Comparison of ENCODE assay signal across 9 mouse cellular contexts in the genomic region with DNA sequence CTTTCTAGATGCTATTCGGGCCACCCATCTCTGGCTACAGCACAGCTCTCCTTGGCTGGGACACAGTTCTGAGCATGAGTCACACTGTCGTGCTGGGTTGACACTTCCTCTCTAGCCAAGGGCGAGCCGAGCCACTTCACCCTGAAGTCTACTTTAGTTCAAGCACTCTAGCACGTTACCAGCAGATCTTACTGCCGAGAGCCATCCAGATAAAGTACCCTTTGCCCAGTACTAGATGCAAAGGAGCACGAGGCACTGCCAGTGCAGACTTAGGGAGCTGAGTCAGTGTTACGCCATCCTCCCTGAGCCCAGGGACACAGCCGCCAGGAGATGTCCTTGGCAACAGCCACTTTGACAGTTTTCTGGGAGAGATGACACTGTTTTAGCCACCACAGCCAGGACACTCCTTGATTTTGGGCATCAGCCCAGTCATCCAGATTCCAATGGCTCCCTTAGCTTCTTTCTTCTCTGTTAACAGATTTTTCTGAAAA. TPM values are rescaled to one million over a fixed set of nuclear protein-coding genes. Genes with fewer than 3 reads are reported as not detected.
DNase-seq lines count a peak whose midpoint lies in the region; ATAC-seq and TF ChIP-seq lines count a peak whose summit lies in the region.
"Had no signal": no experiment of that assay in that cellular context is flagged by ENCODE, and none has a peak within 500 bp of the region (broad histone marks: within the 10 kb centered on the region; RNA-seq: fewer than 3 reads in every experiment).

No protein-coding gene starts in this region.

- 81% methylated on average over 9 of the region's 9 CpGs for WGBS in midbrain, embryonic 11.5 days
- 91% methylated on average over 9 of the region's 9 CpGs for WGBS in embryonic facial prominence, embryonic 10.5 days

- H3K27me3 ChIP-seq in myocyte (ENCODE audit: control insufficient read depth, insufficient read depth, insufficient read length) = no peaks in the 10 kb centered on the region
- no peaks in the 10 kb centered on the region for H3K27me3 ChIP-seq in midbrain, embryonic 11.5 days (ENCODE audit: control insufficient read depth, insufficient read depth, low read length)
- no peaks in the 10 kb centered on the region for H3K27me3 ChIP-seq in embryonic facial prominence, embryonic 10.5 days (replicated peaks; ENCODE audit: low read depth, poor library complexity, severe bottlenecking)
- H3K27me3 ChIP-seq: liver, embryonic 13.5 days had no signal

- no peak overlapping the region for H3ac ChIP-seq in myocyte (ENCODE audit: control insufficient read depth, insufficient read length)

- DNase-seq in ovary, adult 18-20 months (ENCODE audit: low spot score) = peak; percentile 44
- no peak for DNase-seq in ovary, postnatal 10 days (ENCODE audit: low spot score)
- peak; percentile 64 for DNase-seq in cerebellum, adult 11 months
- peak; percentile 60 to 64 for DNase-seq in heart, postnatal 14 days
- no peak for DNase-seq in midbrain, embryonic 11.5 days (ENCODE audit: low spot score, missing footprints)
- no peak for DNase-seq in embryonic facial prominence, embryonic 10.5 days (ENCODE audit: low spot score)
- no peak for DNase-seq in kidney, adult 9 months
- DNase-seq: liver, embryonic 13.5 days had no signal

- no peak for ATAC-seq in midbrain, embryonic 11.5 days (ENCODE audit: low FRiP score)

- H3K4me1 ChIP-seq in midbrain, embryonic 11.5 days (ENCODE audit: control insufficient read depth, insufficient read depth, low read length) = peaks cover 2% of the 10 kb centered on the region; the same call in 1 of the 2 replicates
- H3K4me1 ChIP-seq in embryonic facial prominence, embryonic 10.5 days = peaks cover 37% of the 10 kb centered on the region
- H3K4me1 ChIP-seq: liver, embryonic 13.5 days had no signal

- no peak for TF ChIP-seq POLR2A in myocyte (IDR thresholded peaks at IDR 0.05; ENCODE audit: insufficient read length, low read depth)

- no peak overlapping the region for H3K9ac ChIP-seq in midbrain, embryonic 11.5 days (ENCODE audit: low read length)
- H3K9ac ChIP-seq: liver, embryonic 13.5 days had no signal

- H3K27ac ChIP-seq in midbrain, embryonic 11.5 days (ENCODE audit: low read depth, low read length) = no peak overlapping the region
- H3K27ac ChIP-seq in embryonic facial prominence, embryonic 10.5 days (replicated peaks) = no peak overlapping the region
- H3K27ac ChIP-seq: liver, embryonic 13.5 days had no signal

- H3K4me2 ChIP-seq in myocyte (ENCODE audit: low read depth) = peak overlapping the region; percentile 60
- no peak overlapping the region for H3K4me2 ChIP-seq in midbrain, embryonic 11.5 days
- H3K4me2 ChIP-seq: liver, embryonic 13.5 days had no signal

- no peaks in the 10 kb centered on the region for H3K79me2 ChIP-seq in myocyte (ENCODE audit: control insufficient read depth, insufficient read depth)

- H3K4me3 ChIP-seq in myocyte = no peak overlapping the region
- H3K4me3 ChIP-seq in midbrain, embryonic 11.5 days (ENCODE audit: low read depth, low read length) = no peak overlapping the region
- no peak overlapping the region for H3K4me3 ChIP-seq in embryonic facial prominence, embryonic 10.5 days
- H3K4me3 ChIP-seq: liver, embryonic 13.5 days had no signal

- H3K9me3 ChIP-seq in midbrain, embryonic 11.5 days (ENCODE audit: control insufficient read depth, low read length) = no peaks in the 10 kb centered on the region
- no peaks in the 10 kb centered on the region for H3K9me3 ChIP-seq in embryonic facial prominence, embryonic 10.5 days
- H3K9me3 ChIP-seq: liver, embryonic 13.5 days had no signal

- H3K36me3 ChIP-seq in myocyte (ENCODE audit: control insufficient read depth, insufficient read depth) = no peaks in the 10 kb centered on the region
- no peaks in the 10 kb centered on the region for H3K36me3 ChIP-seq in midbrain, embryonic 11.5 days (ENCODE audit: control insufficient read depth, insufficient read depth, low read length)
- H3K36me3 ChIP-seq in embryonic facial prominence, embryonic 10.5 days (replicated peaks) = no peaks in the 10 kb centered on the region
- H3K36me3 ChIP-seq: liver, embryonic 13.5 days had no signal

- intact Hi-C loops in heart, postnatal 14 days (cut with DNase I) = loop anchor here (5.0 kb wide), 2 partner anchors 86 to 106 kb away; no protein-coding TSS in a partner anchor

TF ChIP-seq in myocyte, 11 proteins besides CTCF, POLR2A, EP300 and RAD21:
- TF ChIP-seq E2F4 (IDR thresholded peaks at IDR 0.05; ENCODE audit: insufficient read depth) (no peak), TCF3 (IDR thresholded peaks at IDR 0.05; ENCODE audit: insufficient read length, low read depth) (peak; percentile 43), CEBPB (IDR thresholded peaks at IDR 0.05; ENCODE audit: insufficient read depth, poor library complexity, severe bottlenecking) (peak; percentile 80), MAX (IDR thresholded peaks at IDR 0.05; ENCODE audit: low read depth) (peak; percentile 25), POLR2AphosphoS2 (IDR thresholded peaks at IDR 0.05; ENCODE audit: insufficient read length, low read depth) (no peak), MYOD1 (IDR thresholded peaks at IDR 0.05; ENCODE audit: control insufficient read depth in 1 of 3, insufficient read length in 2 of 3, low read depth in 2 of 3) (peak; percentile 96 to 99 (median 98)), USF1 (IDR thresholded peaks at IDR 0.05; ENCODE audit: low read depth) (no peak), SRF (IDR thresholded peaks at IDR 0.05; ENCODE audit: control insufficient read depth, insufficient read length, low read depth) (no peak), MYOG (IDR thresholded peaks at IDR 0.05; ENCODE audit: control insufficient read depth in 1 of 3, insufficient read depth in 1 of 3, insufficient read length in 2 of 3, low read depth in 2 of 3) (peak in 1 of 3 experiments; percentile 78), TCF12 (IDR thresholded peaks at IDR 0.05; ENCODE audit: insufficient read depth, poor library complexity, severe bottlenecking) (peak; percentile 21), REST (IDR thresholded peaks at IDR 0.05; ENCODE audit: insufficient read depth, insufficient read length) (no peak)
TF ChIP-seq in myocyte: peak in this region for 6.

RNA-seq across cellular contexts. Expression of a gene that starts 34.8 kb away (rescaled TPM):
- total RNA-seq in heart, postnatal 14 days (2021) = not detected
- not detected for polyA plus RNA-seq in myocyte (2012; fragmentation: generic; extraction: Trizol)
- polyA plus RNA-seq in midbrain, embryonic 11.5 days (2014; fragmentation: Nextera tagmentation; extraction: Ambion mirVana) = not detected in 2 replicates
- not detected in 2 replicates for polyA plus RNA-seq in embryonic facial prominence, embryonic 10.5 days (2016; fragmentation: Nextera tagmentation; extraction: Ambion mirVana)
- polyA plus RNA-seq: liver, embryonic 13.5 days had no signal

Comparison
In these comparisons a context has a peak if more than half of its experiments do, and no peak if none do; other contexts are left out.
1. DNase-seq: peak in ovary, adult 18-20 months (single experiment), cerebellum, adult 11 months (single experiment) and heart, postnatal 14 days (2 of 2); none in ovary, postnatal 10 days (single experiment), midbrain, embryonic 11.5 days (single experiment), embryonic facial prominence, embryonic 10.5 days (single experiment) and kidney, adult 9 months (single experiment).